Mouse (Mus musculus) myocyte (in vitro differentiated cells): Measurements from ENCODE around the gene Slc35e3. TPM values are rescaled to one million over a fixed set of nuclear protein-coding genes. Genes with fewer than 3 reads are reported as not detected.
A peak's percentile ranks its signal among the peaks of the same experiment; 100 is the strongest.

ENCODE experiments used
- H3K27me3 ChIP-seq: one replicate; pipeline ENCODE4 v1.6.1; 2011; ENCODE audit not compliant: control insufficient read depth, insufficient read depth, insufficient read length
- H3K36me3 ChIP-seq: one replicate; pipeline ENCODE4 v1.6.1; 2011; ENCODE audit not compliant: control insufficient read depth, insufficient read depth
- H3K4me2 ChIP-seq: one replicate; pipeline ENCODE4 v1.6.1; 2011; ENCODE audit warnings: low read depth, control low read depth
- H3K4me3 ChIP-seq: one replicate; pipeline ENCODE4 v1.5.1; 2011; ENCODE audit warnings: mild to moderate bottlenecking, control low read depth, moderate library complexity
- H3K79me2 ChIP-seq: one replicate; pipeline ENCODE4 v1.6.1; 2011; ENCODE audit not compliant: control insufficient read depth, insufficient read depth
- H3ac ChIP-seq: one replicate; pipeline ENCODE4 v1.6.1; 2011; ENCODE audit not compliant: control insufficient read depth, insufficient read length
- CEBPB ChIP-seq: IDR thresholded peaks from 2 replicates; pipeline ENCODE4 v1.6.1; 2011; ENCODE audit warnings: mild to moderate bottlenecking, moderate library complexity; ENCODE audit not compliant: poor library complexity, insufficient read depth, severe bottlenecking
- E2F4 ChIP-seq: IDR thresholded peaks from one replicate; pipeline ENCODE4 v1.6.1; 2011; ENCODE audit warnings: mild to moderate bottlenecking, control low read depth, moderate library complexity; ENCODE audit not compliant: insufficient read depth
- MAX ChIP-seq: IDR thresholded peaks from one replicate; pipeline ENCODE4 v1.6.1; 2011; ENCODE audit warnings: low read depth, mild to moderate bottlenecking, control low read depth
- MYOD1 ChIP-seq, 3 experiments: IDR thresholded peaks; one replicate each; pipeline ENCODE4 v1.6.1; 2011; ENCODE audit warnings: control low read depth in 2 of 3, low read depth in 2 of 3, mild to moderate bottlenecking in 2 of 3, moderate library complexity in 1 of 3; ENCODE audit not compliant: insufficient read length in 2 of 3, control insufficient read depth in 1 of 3
- MYOG ChIP-seq, 3 experiments: IDR thresholded peaks; one replicate each; pipeline ENCODE4 v1.6.1; 2011; ENCODE audit warnings: control low read depth in 2 of 3, low read depth in 2 of 3, mild to moderate bottlenecking in 2 of 3; ENCODE audit not compliant: insufficient read length in 2 of 3, control insufficient read depth in 1 of 3, insufficient read depth in 1 of 3
- POLR2A ChIP-seq: IDR thresholded peaks from one replicate; pipeline ENCODE4 v1.6.1; 2011; ENCODE audit warnings: low read depth, mild to moderate bottlenecking, control low read depth, moderate library complexity; ENCODE audit not compliant: insufficient read length
- POLR2AphosphoS2 ChIP-seq: IDR thresholded peaks from one replicate; pipeline ENCODE4 v1.6.1; 2011; ENCODE audit warnings: low read depth, control low read depth; ENCODE audit not compliant: insufficient read length
- REST ChIP-seq: IDR thresholded peaks from one replicate; pipeline ENCODE4 v1.6.1; 2011; ENCODE audit warnings: mild to moderate bottlenecking, control low read depth, moderate library complexity; ENCODE audit not compliant: insufficient read depth, insufficient read length
- SRF ChIP-seq: IDR thresholded peaks from one replicate; pipeline ENCODE4 v1.6.1; 2011; ENCODE audit warnings: low read depth; ENCODE audit not compliant: control insufficient read depth, insufficient read length
- TCF12 ChIP-seq: IDR thresholded peaks from one replicate; pipeline ENCODE4 v1.6.1; 2011; ENCODE audit warnings: mild to moderate bottlenecking, control low read depth; ENCODE audit not compliant: poor library complexity, insufficient read depth, severe bottlenecking
- TCF3 ChIP-seq: IDR thresholded peaks from one replicate; pipeline ENCODE4 v1.6.1; 2011; ENCODE audit warnings: low read depth, control low read depth; ENCODE audit not compliant: insufficient read length
- USF1 ChIP-seq: IDR thresholded peaks from one replicate; pipeline ENCODE4 v1.6.1; 2011; ENCODE audit warnings: low read depth, mild to moderate bottlenecking, control low read depth, moderate library complexity
- polyA plus RNA-seq: library from polyadenylated mRNA; unstranded; fragments of >200 nt; fragmentation: generic; extraction: Trizol; gene quantifications from one replicate; pipeline ENCODE4 v1.2.1, GENCODE M21; 2012; ENCODE audit warnings: missing spikeins

The Slc35e3 gene
- polyA plus RNA-seq, 1 experiment, result 9.2 TPM

GRCm38 (mm10) chr10:117782491-117783260, 36.5 kb upstream of the Slc35e3 start:
- TF ChIP-seq POLR2AphosphoS2 (no peak), MYOG (IDR thresholded peaks at IDR 0.05; ENCODE audit: control insufficient read depth in 1 of 3, insufficient read depth in 1 of 3, insufficient read length in 2 of 3, low read depth in 2 of 3) (no peak)
- Histone ChIP-seq H3K27me3 (no peaks in the 10 kb centered on the region), H3K4me2 (no peak overlapping the region), H3K4me3 (no peak overlapping the region), H3K36me3 (peaks cover 48% of the 10 kb centered on the region), H3K79me2 (no peaks in the 10 kb centered on the region), H3ac (no peak overlapping the region)

- Histone ChIP-seq H3K36me3 (peaks cover 48% of the 10 kb centered on the region), H3ac (no peak overlapping the region), H3K79me2 (no peaks in the 10 kb centered on the region), H3K4me2 (no peak overlapping the region), H3K4me3 (no peak overlapping the region), H3K27me3 (no peaks in the 10 kb centered on the region)
- no peak for TF ChIP-seq POLR2A
- no peak for TF ChIP-seq TCF12
- no peak for TF ChIP-seq E2F4
- no peak for TF ChIP-seq TCF3
- TF ChIP-seq SRF, result no peak
- TF ChIP-seq POLR2AphosphoS2, result no peak
- TF ChIP-seq MAX, result no peak
- TF ChIP-seq REST, result no peak
- TF ChIP-seq CEBPB, result no peak
- TF ChIP-seq USF1, result no peak
Measured at GRCm38 (mm10) chr10:117782056-117782455, 35.9 kb upstream of the Slc35e3 start.

- peaks cover 47% of the 10 kb centered on the region for H3K36me3 ChIP-seq
- no peaks in the 10 kb centered on the region for H3K27me3 ChIP-seq
- TF ChIP-seq MYOD1 (IDR thresholded peaks at IDR 0.05; ENCODE audit: control insufficient read depth in 1 of 3, insufficient read length in 2 of 3, low read depth in 2 of 3), result no peak
- no peak for TF ChIP-seq E2F4
- no peak for TF ChIP-seq POLR2AphosphoS2
- TF ChIP-seq USF1, result no peak
- no peak for TF ChIP-seq MYOG (IDR thresholded peaks at IDR 0.05; ENCODE audit: control insufficient read depth in 1 of 3, insufficient read depth in 1 of 3, insufficient read length in 2 of 3, low read depth in 2 of 3)
- no peak for TF ChIP-seq SRF
- TF ChIP-seq TCF3, result no peak
- TF ChIP-seq MAX, result no peak
- no peak overlapping the region for H3ac ChIP-seq
- no peak overlapping the region for H3K4me3 ChIP-seq
- no peaks in the 10 kb centered on the region for H3K79me2 ChIP-seq
- H3K4me2 ChIP-seq, result no peak overlapping the region
Measured at GRCm38 (mm10) chr10:117781021-117781725, 35.0 kb upstream of the Slc35e3 start.

GRCm38 (mm10) chr10:117780306-117780911, 34.2 kb upstream of the Slc35e3 start:
- Histone ChIP-seq H3K27me3 (no peaks in the 10 kb centered on the region), H3ac (no peak overlapping the region)

GRCm38 (mm10) chr10:117779581-117780305, 33.6 kb upstream of the Slc35e3 start:
- Histone ChIP-seq H3ac (no peak overlapping the region), H3K4me3 (no peak overlapping the region), H3K79me2 (no peaks in the 10 kb centered on the region)

More at GRCm38 (mm10) chr10:117780306-117780911, 34.2 kb upstream of the Slc35e3 start:
- Histone ChIP-seq H3K4me2 (no peak overlapping the region), H3K79me2 (no peaks in the 10 kb centered on the region), H3K4me3 (no peak overlapping the region), H3K36me3 (peaks cover 53% of the 10 kb centered on the region)
- no peak for TF ChIP-seq REST
- TF ChIP-seq SRF, result no peak
- TF ChIP-seq TCF12, result no peak

More at GRCm38 (mm10) chr10:117779581-117780305, 33.6 kb upstream of the Slc35e3 start:
- TF ChIP-seq MYOG (IDR thresholded peaks at IDR 0.05; ENCODE audit: control insufficient read depth in 1 of 3, insufficient read depth in 1 of 3, insufficient read length in 2 of 3, low read depth in 2 of 3) (peak in 1 of 3 experiments; percentile 58), USF1 (no peak)
- H3K36me3 ChIP-seq, result peaks cover 56% of the 10 kb centered on the region
- no peak overlapping the region for H3K4me2 ChIP-seq
- no peaks in the 10 kb centered on the region for H3K27me3 ChIP-seq
